Comparison of ENCODE assay signal across 22 mouse cellular contexts in genomic region chr11:72804586-72804985, GRCm38 (mm10).
"Had no signal": no experiment of that assay in that cellular context is flagged by ENCODE, and none has a peak within 500 bp of the region (broad histone marks: within the 10 kb centered on the region; RNA-seq: fewer than 3 reads in every experiment).

No protein-coding gene starts in this region.

- H3K9ac ChIP-seq: limb, embryonic 13.5 days; liver, embryonic 12.5 days; liver, embryonic 15.5 days; midbrain, embryonic 13.5 days; neural tube, embryonic 13.5 days had no signal

- H3K27ac ChIP-seq: kidney, postnatal 0 days; layer of hippocampus, adult 2 months; limb, embryonic 10.5 days; limb, embryonic 13.5 days; liver, embryonic 12.5 days; liver, embryonic 15.5 days; midbrain, embryonic 10.5 days; midbrain, embryonic 13.5 days; neural tube, embryonic 13.5 days; stomach, postnatal 0 days had no signal

- H3K27me3 ChIP-seq: limb, embryonic 13.5 days; liver, embryonic 12.5 days; liver, embryonic 15.5 days; megakaryocyte, embryonic 14.5 days; midbrain, embryonic 13.5 days; neural tube, embryonic 13.5 days had no signal

- ATAC-seq: liver, embryonic 12.5 days; midbrain, embryonic 13.5 days; midbrain, embryonic 16.5 days had no signal

- DNase-seq: kidney, adult 2 months; kidney, postnatal 25 days; layer of hippocampus, adult 9-11 months; liver; lung, adult 2 months; retina, postnatal 1 day; thymus, adult 2 months; thymus, postnatal 14 days; thymus, postnatal 4 days had no signal

- H3K36me3 ChIP-seq: limb, embryonic 10.5 days; limb, embryonic 13.5 days; liver, embryonic 12.5 days; liver, embryonic 15.5 days; midbrain, embryonic 10.5 days; midbrain, embryonic 13.5 days; neural tube, embryonic 13.5 days had no signal

- H3K4me2 ChIP-seq: limb, embryonic 13.5 days; liver, embryonic 12.5 days; liver, embryonic 15.5 days; midbrain, embryonic 13.5 days; neural tube, embryonic 13.5 days had no signal

- H3K9me3 ChIP-seq: limb, embryonic 10.5 days; limb, embryonic 13.5 days; liver, embryonic 12.5 days; liver, embryonic 15.5 days; megakaryocyte, embryonic 14.5 days; midbrain, embryonic 10.5 days; midbrain, embryonic 13.5 days; neural tube, embryonic 13.5 days had no signal

- H3K4me3 ChIP-seq: layer of hippocampus, adult 2 months; limb, embryonic 10.5 days; limb, embryonic 13.5 days; liver, embryonic 12.5 days; liver, embryonic 15.5 days; megakaryocyte, embryonic 14.5 days; midbrain, embryonic 10.5 days; midbrain, embryonic 13.5 days; myocyte; neural tube, embryonic 13.5 days had no signal

- H3K4me1 ChIP-seq: midbrain, embryonic 10.5 days; midbrain, embryonic 13.5 days had no signal
